Mouse (Mus musculus): ENCODE data around the gene Cc2d2b. TPM values are rescaled to one million over a fixed set of nuclear protein-coding genes. Genes with fewer than 3 reads are reported as not detected.

Gene Cc2d2b
- polyA plus RNA-seq, 1 experiment from 2014 or later: 0.33 TPM

GRCm38 (mm10) chr19:40767189-40767588, 18.6 kb downstream of the Cc2d2b start:
- H3K4me1 ChIP-seq: no peaks in the 10 kb centered on the region
- H3K27ac ChIP-seq (replicated peaks): no peak overlapping the region
- no peak overlapping the region for H3K9ac ChIP-seq (replicated peaks)
- no peak overlapping the region for H3K4me2 ChIP-seq (replicated peaks)
- 87% methylated on average over 2 of the region's 2 CpGs for WGBS
- no peak overlapping the region for H3K4me3 ChIP-seq
- ATAC-seq (replicated peaks): no peak
- no peaks in the 10 kb centered on the region for H3K36me3 ChIP-seq
- H3K9me3 ChIP-seq: no peaks in the 10 kb centered on the region
- no peaks in the 10 kb centered on the region; the same call in 1 of the 2 replicates for H3K27me3 ChIP-seq

- WGBS: 46% methylated on average over 7 of the region's 7 CpGs
- Histone ChIP-seq H3K4me2 (replicated peaks) (no peak overlapping the region), H3K27ac (replicated peaks) (no peak overlapping the region), H3K9me3 (no peaks in the 10 kb centered on the region), H3K36me3 (no peaks in the 10 kb centered on the region), H3K9ac (replicated peaks) (no peak overlapping the region), H3K4me1 (no peaks in the 10 kb centered on the region), H3K27me3 (no peaks in the 10 kb centered on the region; the same call in 1 of the 2 replicates), H3K4me3 (no peak overlapping the region)
- ATAC-seq (replicated peaks): no peak
Observed at GRCm38 (mm10) chr19:40769341-40769770, 20.8 kb downstream of the Cc2d2b start.

GRCm38 (mm10) chr19:40788004-40788714, 39.6 kb downstream of the Cc2d2b start:
- no peak for ATAC-seq (replicated peaks)
- no peaks in the 10 kb centered on the region for H3K27me3 ChIP-seq
- no peaks in the 10 kb centered on the region for H3K36me3 ChIP-seq
- no peak overlapping the region for H3K4me3 ChIP-seq
- no peak overlapping the region for H3K27ac ChIP-seq (replicated peaks)
- no peaks in the 10 kb centered on the region for H3K4me1 ChIP-seq
- no peak overlapping the region for H3K9ac ChIP-seq (replicated peaks)
- 74% methylated on average over 15 of the region's 15 CpGs for WGBS
- H3K9me3 ChIP-seq: no peaks in the 10 kb centered on the region
- no peak overlapping the region for H3K4me2 ChIP-seq (replicated peaks)

DNA sequence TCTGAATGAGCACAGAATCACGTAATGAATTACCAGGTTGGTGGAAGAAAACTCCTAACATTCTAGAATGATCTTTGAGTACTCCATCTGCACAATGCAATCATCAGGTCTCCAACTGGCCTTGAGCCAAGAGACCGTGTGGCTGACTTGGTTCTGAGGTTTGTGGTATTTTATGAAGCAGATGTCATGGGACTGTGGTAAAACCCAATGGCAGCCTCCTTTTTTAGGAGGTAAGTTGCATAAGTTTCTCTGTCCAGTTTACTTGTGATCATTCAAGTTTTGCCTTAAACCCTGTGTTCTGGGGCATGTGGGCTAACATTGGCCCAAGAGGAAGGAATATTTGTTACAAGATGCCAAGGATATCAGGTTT, 40.1 kb downstream of the Cc2d2b start:
- WGBS: 68% methylated on average over 2 of the region's 2 CpGs
- Histone ChIP-seq H3K9ac (replicated peaks) (no peak overlapping the region), H3K36me3 (no peaks in the 10 kb centered on the region), H3K27ac (replicated peaks) (no peak overlapping the region), H3K9me3 (no peaks in the 10 kb centered on the region), H3K4me1 (no peaks in the 10 kb centered on the region), H3K4me3 (no peak overlapping the region), H3K4me2 (replicated peaks) (no peak overlapping the region), H3K27me3 (no peaks in the 10 kb centered on the region)
- ATAC-seq (replicated peaks): no peak

DNA sequence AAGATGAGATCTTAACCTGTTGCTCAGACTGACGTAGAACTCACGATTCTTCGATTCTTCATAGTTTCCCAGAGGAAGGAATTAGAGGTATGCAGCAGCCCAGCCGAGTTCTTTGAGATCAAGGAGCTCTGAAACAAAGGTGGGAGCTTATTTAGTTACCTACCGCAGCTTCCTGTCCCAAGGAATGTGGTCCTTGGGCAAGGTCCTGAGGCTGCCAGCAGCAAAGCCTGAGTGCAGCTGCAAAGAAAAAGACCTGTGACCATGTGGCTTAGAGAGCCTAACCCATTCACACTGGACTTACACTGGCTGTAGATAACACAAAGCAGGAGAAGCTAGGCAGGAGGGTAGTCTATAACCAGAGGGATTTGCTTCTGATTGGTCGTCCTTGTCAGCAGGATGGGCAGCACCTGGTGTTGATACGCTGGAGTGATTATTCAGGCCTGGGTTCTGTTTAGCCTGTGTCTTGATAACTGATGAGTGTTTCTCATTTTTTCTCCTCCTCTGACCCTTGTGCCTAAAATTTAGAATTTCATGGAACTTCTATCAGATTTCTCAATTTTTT, 56.7 kb downstream of the Cc2d2b start:
- H3K4me3 ChIP-seq: no peak overlapping the region
- H3K9ac ChIP-seq (replicated peaks): no peak overlapping the region
- no peak for ATAC-seq (replicated peaks)
- no peaks in the 10 kb centered on the region for H3K4me1 ChIP-seq
- H3K27ac ChIP-seq (replicated peaks): no peak overlapping the region
- H3K9me3 ChIP-seq: no peaks in the 10 kb centered on the region
- 26% methylated on average over 7 of the region's 7 CpGs for WGBS
- no peaks in the 10 kb centered on the region for H3K27me3 ChIP-seq
- H3K36me3 ChIP-seq: no peaks in the 10 kb centered on the region
- H3K4me2 ChIP-seq (replicated peaks): no peak overlapping the region

DNA sequence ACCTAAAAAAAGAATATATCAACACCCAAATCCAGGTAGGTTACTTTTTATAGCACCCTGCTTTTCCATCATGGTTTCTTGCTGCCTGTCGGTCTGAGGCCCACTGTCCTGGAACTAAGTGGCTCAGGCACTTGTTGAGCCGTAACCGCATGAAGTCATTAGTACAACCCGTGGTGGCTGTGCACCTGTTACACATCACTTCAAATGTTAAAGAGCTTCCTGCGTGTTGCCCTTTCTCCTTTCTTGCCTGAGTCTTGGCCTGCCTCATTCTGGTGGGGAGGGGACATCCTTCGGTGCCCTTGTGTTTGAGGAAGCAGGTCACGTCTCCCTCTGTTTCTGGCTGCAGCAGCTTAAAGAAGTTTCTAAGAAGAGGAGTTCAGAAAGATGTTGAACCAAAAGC, 61.3 kb downstream of the Cc2d2b start:
- Histone ChIP-seq H3K4me3 (no peak overlapping the region), H3K36me3 (no peaks in the 10 kb centered on the region), H3K4me2 (replicated peaks) (no peak overlapping the region), H3K27me3 (no peaks in the 10 kb centered on the region), H3K4me1 (no peaks in the 10 kb centered on the region), H3K27ac (replicated peaks) (no peak overlapping the region), H3K9me3 (no peaks in the 10 kb centered on the region), H3K9ac (replicated peaks) (no peak overlapping the region)
- WGBS: 58% methylated on average over 7 of the region's 7 CpGs
- ATAC-seq (replicated peaks): no peak

GRCm38 (mm10) chr19:40811840-40812239, 63.3 kb downstream of the Cc2d2b start:
- ATAC-seq (replicated peaks): no peak
- H3K9me3 ChIP-seq: no peaks in the 10 kb centered on the region
- H3K4me3 ChIP-seq: no peak overlapping the region
- no peak overlapping the region for H3K9ac ChIP-seq (replicated peaks)
- no peaks in the 10 kb centered on the region for H3K27me3 ChIP-seq
- H3K36me3 ChIP-seq: no peaks in the 10 kb centered on the region
- no peak overlapping the region for H3K27ac ChIP-seq (replicated peaks)
- H3K4me1 ChIP-seq: no peaks in the 10 kb centered on the region
- H3K4me2 ChIP-seq (replicated peaks): no peak overlapping the region
- 76% methylated on average over 4 of the region's 4 CpGs for WGBS

DNA sequence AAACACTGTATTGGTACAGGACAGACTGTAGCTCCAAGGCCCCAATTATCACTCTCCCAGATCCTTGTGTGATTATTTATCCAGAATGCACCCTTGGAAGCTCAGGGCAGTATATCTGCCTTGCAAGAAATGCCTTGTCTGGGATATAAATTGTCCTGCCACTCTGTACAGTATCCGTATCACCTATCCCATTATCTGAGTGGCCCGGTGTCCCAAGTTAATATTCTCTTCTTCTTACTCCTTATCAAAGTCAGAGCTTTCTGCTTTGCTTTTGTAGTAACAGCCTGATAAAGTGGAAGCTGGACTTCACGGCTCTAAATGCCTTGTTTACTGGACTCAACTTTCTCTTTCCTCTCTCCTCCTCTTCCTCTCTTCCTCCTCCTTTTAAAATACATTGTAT, 64.2 kb downstream of the Cc2d2b start:
- Histone ChIP-seq H3K4me3 (no peak overlapping the region), H3K4me2 (replicated peaks) (no peak overlapping the region), H3K36me3 (no peaks in the 10 kb centered on the region), H3K27me3 (no peaks in the 10 kb centered on the region), H3K27ac (replicated peaks) (no peak overlapping the region), H3K9ac (replicated peaks) (no peak overlapping the region), H3K4me1 (no peaks in the 10 kb centered on the region), H3K9me3 (no peaks in the 10 kb centered on the region)
- 90% methylated on average over 3 of the region's 3 CpGs for WGBS
- ATAC-seq (replicated peaks): no peak

DNA sequence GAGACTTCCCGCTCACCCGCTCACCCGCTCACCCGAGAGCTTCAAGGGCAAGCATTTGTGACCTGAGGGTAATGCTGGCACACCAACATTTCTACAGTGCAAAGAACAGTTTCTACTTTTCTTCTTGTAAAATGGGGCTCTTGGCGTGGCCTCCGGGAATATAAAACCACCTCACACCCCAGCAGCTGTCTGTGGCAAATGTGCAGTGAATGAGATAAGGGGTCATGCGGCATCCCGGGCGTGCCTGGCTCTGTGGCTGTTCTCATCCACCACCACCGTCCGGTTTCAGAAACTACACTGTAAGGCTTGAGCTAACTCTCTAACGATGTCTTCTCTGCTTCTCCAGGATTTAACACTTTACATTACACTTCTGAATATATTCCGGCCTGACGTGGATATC, 64.8 kb downstream of the Cc2d2b start:
- no peaks in the 10 kb centered on the region for H3K36me3 ChIP-seq
- no peak overlapping the region for H3K9ac ChIP-seq (replicated peaks)
- no peak for ATAC-seq (replicated peaks)
- no peak overlapping the region for H3K4me2 ChIP-seq (replicated peaks)
- H3K4me3 ChIP-seq: no peak overlapping the region
- WGBS: 84% methylated on average over 14 of the region's 14 CpGs
- H3K9me3 ChIP-seq: no peaks in the 10 kb centered on the region
- no peaks in the 10 kb centered on the region for H3K4me1 ChIP-seq
- H3K27ac ChIP-seq (replicated peaks): no peak overlapping the region
- no peaks in the 10 kb centered on the region for H3K27me3 ChIP-seq

- Histone ChIP-seq H3K27ac (replicated peaks) (no peak overlapping the region), H3K36me3 (no peaks in the 10 kb centered on the region), H3K4me3 (no peak overlapping the region), H3K4me1 (no peaks in the 10 kb centered on the region), H3K9ac (replicated peaks) (no peak overlapping the region), H3K4me2 (replicated peaks) (no peak overlapping the region), H3K9me3 (no peaks in the 10 kb centered on the region), H3K27me3 (no peaks in the 10 kb centered on the region)
- no peak for ATAC-seq (replicated peaks)
- 86% methylated on average over 7 of the region's 7 CpGs for WGBS
Observed at GRCm38 (mm10) chr19:40815645-40816183, 67.2 kb downstream of the Cc2d2b start.

DNA sequence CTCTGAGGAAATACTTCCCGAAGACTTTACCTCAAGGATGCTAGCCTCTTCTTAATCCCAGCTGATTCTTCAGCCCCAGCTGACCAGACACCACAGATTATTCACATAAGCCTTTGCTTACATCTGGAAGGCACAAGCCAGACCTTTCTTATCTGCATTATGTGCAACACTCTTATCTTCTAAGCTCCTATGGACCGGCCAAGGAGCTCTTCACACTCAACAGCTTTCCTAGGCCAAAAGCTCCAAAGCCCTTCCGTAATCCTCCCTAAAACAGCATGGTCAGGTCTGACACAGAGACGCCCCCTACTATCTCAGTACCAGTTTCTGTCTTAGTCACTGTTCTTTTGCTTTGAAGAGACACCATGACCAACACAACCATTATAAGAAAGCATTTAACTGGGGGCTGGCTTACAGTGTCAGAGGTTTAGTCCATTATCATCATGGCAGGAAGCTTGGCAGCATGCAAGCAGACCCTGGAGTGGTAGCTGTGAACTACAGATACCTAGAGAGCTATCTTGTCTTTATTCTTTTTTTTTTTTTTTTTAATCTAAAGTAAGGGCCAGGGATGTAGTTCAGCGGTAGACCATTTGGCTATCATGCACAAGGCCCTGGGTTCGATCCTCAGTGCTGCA, 69.5 kb downstream of the Cc2d2b start:
- Histone ChIP-seq H3K4me3 (no peak overlapping the region), H3K27me3 (no peaks in the 10 kb centered on the region), H3K4me1 (no peaks in the 10 kb centered on the region), H3K4me2 (replicated peaks) (no peak overlapping the region), H3K9ac (replicated peaks) (no peak overlapping the region), H3K27ac (replicated peaks) (no peak overlapping the region), H3K9me3 (no peaks in the 10 kb centered on the region), H3K36me3 (no peaks in the 10 kb centered on the region)
- 94% methylated on average over 6 of the region's 6 CpGs for WGBS
- no peak for ATAC-seq (replicated peaks)

GRCm38 (mm10) chr19:40818764-40819163, 70.2 kb downstream of the Cc2d2b start:
- Histone ChIP-seq H3K4me3 (no peak overlapping the region), H3K4me2 (replicated peaks) (no peak overlapping the region), H3K9me3 (no peaks in the 10 kb centered on the region), H3K27ac (replicated peaks) (no peak overlapping the region), H3K9ac (replicated peaks) (no peak overlapping the region), H3K36me3 (no peaks in the 10 kb centered on the region), H3K27me3 (no peaks in the 10 kb centered on the region), H3K4me1 (no peaks in the 10 kb centered on the region)
- ATAC-seq (replicated peaks): no peak
- 81% methylated on average over 7 of the region's 7 CpGs for WGBS
